ENCODE assay signal across 8 mouse cellular contexts in genomic region chr2:164168571-164168946, GRCm38 (mm10). TPM values are rescaled to one million over a fixed set of nuclear protein-coding genes. Genes with fewer than 3 reads are reported as not detected.
DNase-seq lines count a peak whose midpoint lies in the region; ATAC-seq and TF ChIP-seq lines count a peak whose summit lies in the region.

No protein-coding gene starts in this region.

- WGBS in kidney, postnatal 0 days, result 16% methylated on average over 39 of the region's 42 CpGs
- 12% methylated on average over 41 of the region's 42 CpGs for WGBS in forebrain, embryonic 14.5 days
- WGBS in limb, embryonic 14.5 days, result 8% methylated on average over 38 of the region's 42 CpGs

- H3K9ac ChIP-seq in kidney, postnatal 0 days (ENCODE audit: low read depth, low read length), result no peak overlapping the region
- no peak overlapping the region for H3K9ac ChIP-seq in forebrain, embryonic 14.5 days (ENCODE audit: low read length)
- peak overlapping the region; percentile 46 for H3K9ac ChIP-seq in limb, embryonic 14.5 days (ENCODE audit: low read depth, low read length, severe bottlenecking)

- ATAC-seq in kidney, postnatal 0 days (replicated peaks; ENCODE audit: low FRiP score, low read depth), result peak; percentile 48; the same call in 1 of the 2 replicates
- peak; percentile 44; the same call in 1 of the 2 replicates for ATAC-seq in forebrain, embryonic 14.5 days
- no peak for ATAC-seq in limb, embryonic 14.5 days (ENCODE audit: low FRiP score, low read depth)

- H3K36me3 ChIP-seq in kidney, postnatal 0 days (ENCODE audit: insufficient read depth, low read length), result no peaks in the 10 kb centered on the region
- no peaks in the 10 kb centered on the region for H3K36me3 ChIP-seq in forebrain, embryonic 14.5 days (ENCODE audit: control insufficient read depth, insufficient read depth, low read length)
- H3K36me3 ChIP-seq in limb, embryonic 14.5 days (ENCODE audit: control insufficient read depth, insufficient read depth, low read length), result peaks cover 2% of the 10 kb centered on the region; the same call in 1 of the 2 replicates

- no peak for DNase-seq in kidney, postnatal 0 days (ENCODE audit: low spot score)
- DNase-seq in kidney, adult 8-10 months, result no peak
- peak; percentile 68 for DNase-seq in R1 (ENCODE audit: low read depth, low spot score)
- peak; percentile 39 for DNase-seq in forebrain, embryonic 14.5 days (ENCODE audit: low spot score)
- no peak for DNase-seq in limb, embryonic 14.5 days (ENCODE audit: low spot score)
- DNase-seq in right cerebral cortex, postnatal 4 days, result peak; percentile 63
- no peak for DNase-seq in lung, postnatal 14 days
- DNase-seq in cerebellum, adult 18-20 months, result no peak

- H3K27ac ChIP-seq in kidney, postnatal 0 days, result no peak overlapping the region
- no peak overlapping the region for H3K27ac ChIP-seq in forebrain, embryonic 14.5 days (ENCODE audit: low read depth, low read length)
- H3K27ac ChIP-seq in limb, embryonic 14.5 days (replicated peaks; ENCODE audit: low read depth, low read length), result no peak overlapping the region

- H3K4me3 ChIP-seq in kidney, postnatal 0 days (replicated peaks; ENCODE audit: low read depth, low read length), result peak overlapping the region; percentile 27
- peak overlapping the region; percentile 28 for H3K4me3 ChIP-seq in forebrain, embryonic 14.5 days (ENCODE audit: low read depth, low read length)
- peak overlapping the region; percentile 39 for H3K4me3 ChIP-seq in limb, embryonic 14.5 days (replicated peaks; ENCODE audit: low read length)

- TF ChIP-seq CTCF in kidney, postnatal 0 days (IDR thresholded peaks at IDR 0.05; ENCODE audit: low read depth), result no peak

- no peak for TF ChIP-seq POLR2A in limb, embryonic 14.5 days (IDR thresholded peaks at IDR 0.05; ENCODE audit: borderline replicate concordance, extremely low read depth, insufficient read depth, insufficient read length)

- peak overlapping the region; percentile 47 for H3K4me2 ChIP-seq in kidney, postnatal 0 days (ENCODE audit: low read length)
- peak overlapping the region; percentile 51 for H3K4me2 ChIP-seq in forebrain, embryonic 14.5 days (ENCODE audit: low read length)
- peak overlapping the region; percentile 73 for H3K4me2 ChIP-seq in limb, embryonic 14.5 days (replicated peaks; ENCODE audit: low read depth, low read length, severe bottlenecking)

- no peaks in the 10 kb centered on the region for H3K9me3 ChIP-seq in kidney, postnatal 0 days (replicated peaks; ENCODE audit: low read length)
- H3K9me3 ChIP-seq in forebrain, embryonic 14.5 days (replicated peaks; ENCODE audit: control insufficient read depth, low read length), result no peaks in the 10 kb centered on the region
- H3K9me3 ChIP-seq in limb, embryonic 14.5 days (ENCODE audit: control insufficient read depth, low read length), result no peaks in the 10 kb centered on the region

- H3K27me3 ChIP-seq in kidney, postnatal 0 days (ENCODE audit: insufficient read depth, low read length), result peaks cover 44% of the 10 kb centered on the region
- H3K27me3 ChIP-seq in forebrain, embryonic 14.5 days (replicated peaks; ENCODE audit: control insufficient read depth, insufficient read depth, low read length), result peaks cover 60% of the 10 kb centered on the region
- H3K27me3 ChIP-seq in limb, embryonic 14.5 days (ENCODE audit: control insufficient read depth, insufficient read depth, low read length), result peaks cover 65% of the 10 kb centered on the region

- peaks cover 7% of the 10 kb centered on the region; the same call in 1 of the 2 replicates for H3K4me1 ChIP-seq in kidney, postnatal 0 days (replicated peaks; ENCODE audit: insufficient read depth, low read length)
- H3K4me1 ChIP-seq in forebrain, embryonic 14.5 days (ENCODE audit: control insufficient read depth, insufficient read depth, low read length), result 0 out of 2 replicates have a peak, but pooled peaks cover 3% of the 10 kb centered on the region
- peaks cover 15% of the 10 kb centered on the region for H3K4me1 ChIP-seq in limb, embryonic 14.5 days (ENCODE audit: control insufficient read depth, insufficient read depth, low read length)

RNA-seq across cellular contexts. Expression of gene Kcns1, which starts 2.4 kb away (rescaled TPM):
- polyA plus RNA-seq in kidney, postnatal 0 days (2015; fragmentation: Nextera tagmentation; extraction: Ambion mirVana), result 0.14 and 0.27 TPM in 2 replicates
- polyA plus RNA-seq in forebrain, embryonic 14.5 days (2014; fragmentation: Nextera tagmentation; extraction: Ambion mirVana), result 0.27 and 0.77 TPM in 2 replicates
- polyA plus RNA-seq in limb, embryonic 14.5 days (2012; rRNA removed), result 6.8 and 11.2 TPM in 2 replicates
- polyA plus RNA-seq in limb, embryonic 14.5 days (2014; fragmentation: Nextera tagmentation; extraction: Ambion mirVana), result 2.7 and 3.2 TPM in 2 replicates

RNA-seq across cellular contexts. Expression of gene Wfdc5, which starts 14.0 kb away (rescaled TPM):
- not detected in 2 replicates for polyA plus RNA-seq in kidney, postnatal 0 days (2015; fragmentation: Nextera tagmentation; extraction: Ambion mirVana)
- not detected in 2 replicates for polyA plus RNA-seq in forebrain, embryonic 14.5 days (2014; fragmentation: Nextera tagmentation; extraction: Ambion mirVana)
- 0.08 TPM in 1 of 2 replicates, not detected in the other for polyA plus RNA-seq in limb, embryonic 14.5 days (2012; rRNA removed)
- 0.33 and 0.77 TPM in 2 replicates for polyA plus RNA-seq in limb, embryonic 14.5 days (2014; fragmentation: Nextera tagmentation; extraction: Ambion mirVana)

RNA-seq across cellular contexts. Expression of gene Wfdc12, which starts 21.8 kb away (rescaled TPM):
- not detected in 2 replicates for polyA plus RNA-seq in kidney, postnatal 0 days (2015; fragmentation: Nextera tagmentation; extraction: Ambion mirVana)
- not detected in 2 replicates for polyA plus RNA-seq in forebrain, embryonic 14.5 days (2014; fragmentation: Nextera tagmentation; extraction: Ambion mirVana)
- polyA plus RNA-seq in limb, embryonic 14.5 days (2012; rRNA removed), result 0.30 and 0.32 TPM in 2 replicates
- polyA plus RNA-seq in limb, embryonic 14.5 days (2014; fragmentation: Nextera tagmentation; extraction: Ambion mirVana), result not detected in 2 replicates

RNA-seq across cellular contexts. Expression of gene Wfdc15a, which starts 31.4 kb away (rescaled TPM):
- not detected in 2 replicates for polyA plus RNA-seq in kidney, postnatal 0 days (2015; fragmentation: Nextera tagmentation; extraction: Ambion mirVana)
- polyA plus RNA-seq in forebrain, embryonic 14.5 days (2014; fragmentation: Nextera tagmentation; extraction: Ambion mirVana), result not detected in 2 replicates
- polyA plus RNA-seq in limb, embryonic 14.5 days (2012; rRNA removed), result not detected in 2 replicates
- not detected in 2 replicates for polyA plus RNA-seq in limb, embryonic 14.5 days (2014; fragmentation: Nextera tagmentation; extraction: Ambion mirVana)

RNA-seq across cellular contexts. Expression of gene Wfdc15b, which starts 52.9 kb away (rescaled TPM):
- 306 and 341 TPM in 2 replicates for polyA plus RNA-seq in kidney, postnatal 0 days (2015; fragmentation: Nextera tagmentation; extraction: Ambion mirVana)
- not detected in 2 replicates for polyA plus RNA-seq in forebrain, embryonic 14.5 days (2014; fragmentation: Nextera tagmentation; extraction: Ambion mirVana)
- polyA plus RNA-seq in limb, embryonic 14.5 days (2012; rRNA removed), result not detected in 2 replicates
- not detected in 2 replicates for polyA plus RNA-seq in limb, embryonic 14.5 days (2014; fragmentation: Nextera tagmentation; extraction: Ambion mirVana)

Comparison
In these comparisons a context has a peak if more than half of its experiments do, and no peak if none do; other contexts are left out.
1. DNase-seq: peak in R1 (single experiment), forebrain, embryonic 14.5 days (single experiment) and right cerebral cortex, postnatal 4 days (single experiment); none in kidney, postnatal 0 days (single experiment), kidney, adult 8-10 months (0 of 2), limb, embryonic 14.5 days (single experiment), lung, postnatal 14 days (single experiment) and cerebellum, adult 18-20 months (0 of 2).
2. Peak in every context shown above with its lines, with median percentiles within 50 percentile points of each other: H3K4me2 ChIP-seq and H3K4me3 ChIP-seq.